Mouse (Mus musculus) right cerebral cortex, postnatal 14 days (tissue): Measurements from ENCODE around the gene Hist2h2ab.
"Not testable (repeated sequence)": the region's sequence is repeated elsewhere in the genome, so short reads cannot be mapped to it uniquely, and the experiment has no call there.

Source experiments
- DNase-seq: peaks from one replicate; pipeline ENCODE4 v3.0.0; 2022

The Hist2h2ab gene

DNA sequence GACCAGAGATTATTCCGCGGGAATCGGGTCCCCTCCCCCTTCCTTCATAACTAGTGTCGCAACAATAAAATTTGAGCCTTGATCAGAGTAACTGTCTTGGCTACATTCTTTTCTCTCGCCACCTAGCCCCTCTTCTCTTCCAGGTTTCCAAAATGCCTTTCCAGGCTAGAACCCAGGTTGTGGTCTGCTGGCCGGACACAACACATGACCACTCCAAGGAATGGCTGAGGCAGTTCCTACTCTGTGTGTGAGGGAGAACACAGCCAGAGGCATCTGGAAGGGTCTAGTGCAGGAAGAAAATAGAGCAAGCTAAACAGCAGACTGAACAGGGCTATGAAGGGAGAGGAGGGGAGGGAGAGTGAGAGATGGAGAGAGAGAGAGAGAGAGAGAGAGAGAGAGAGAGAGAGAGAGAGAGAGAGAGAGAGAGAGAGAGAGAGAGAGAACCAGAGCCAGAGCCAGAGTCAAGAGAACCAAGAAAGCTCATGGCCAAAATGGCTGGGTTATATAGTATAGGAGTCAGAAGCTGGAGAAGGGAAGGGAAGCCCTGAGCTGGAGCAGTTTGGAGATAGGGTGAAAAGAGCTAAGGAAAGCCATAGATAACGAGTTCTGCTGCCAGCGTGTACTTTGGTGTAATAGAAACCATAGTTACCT is 20.9 kb upstream of the Hist2h2ab start:
- DNase-seq: not testable (repeated sequence)

DNA sequence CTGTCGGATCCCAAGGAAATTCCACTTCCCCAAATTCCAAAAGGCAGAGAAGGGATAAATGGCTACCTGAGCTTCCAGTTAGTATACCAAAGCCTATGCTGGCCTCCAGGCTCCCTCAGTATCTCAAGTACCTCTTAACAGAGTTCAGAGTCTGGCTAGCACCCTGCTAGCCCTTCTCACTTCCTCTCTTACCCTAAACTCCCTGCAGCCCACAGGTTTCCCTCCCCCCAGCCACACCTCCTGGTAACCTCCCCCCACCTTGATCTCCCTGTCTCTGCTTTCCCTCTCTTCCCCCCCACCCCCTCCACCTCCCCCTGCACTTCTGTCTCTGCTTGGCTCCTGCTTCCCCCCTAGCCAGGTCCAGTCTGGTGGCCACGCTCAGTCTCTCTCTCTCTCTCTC is 19.9 kb upstream of the Hist2h2ab start:
- no peak for DNase-seq

DNA sequence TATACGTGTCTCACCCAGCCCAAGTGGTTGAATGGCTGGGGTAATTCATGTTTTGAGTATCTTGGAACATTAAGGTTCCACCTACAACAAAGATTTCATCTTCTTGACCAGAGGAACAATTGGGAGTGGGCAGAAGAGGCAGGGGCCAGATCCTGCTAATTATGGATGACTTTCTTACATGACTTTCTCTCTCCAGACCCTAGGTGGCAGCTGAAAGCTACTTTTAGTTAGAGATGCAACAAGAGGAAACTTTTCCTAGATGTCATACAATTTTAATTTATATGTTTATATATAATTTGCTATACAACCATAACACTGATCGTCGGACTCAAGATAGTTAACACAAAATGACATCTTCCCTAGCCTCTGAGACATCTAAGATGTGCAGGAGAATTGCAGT is 11.8 kb upstream of the Hist2h2ab start:
- DNase-seq: no peak

DNA sequence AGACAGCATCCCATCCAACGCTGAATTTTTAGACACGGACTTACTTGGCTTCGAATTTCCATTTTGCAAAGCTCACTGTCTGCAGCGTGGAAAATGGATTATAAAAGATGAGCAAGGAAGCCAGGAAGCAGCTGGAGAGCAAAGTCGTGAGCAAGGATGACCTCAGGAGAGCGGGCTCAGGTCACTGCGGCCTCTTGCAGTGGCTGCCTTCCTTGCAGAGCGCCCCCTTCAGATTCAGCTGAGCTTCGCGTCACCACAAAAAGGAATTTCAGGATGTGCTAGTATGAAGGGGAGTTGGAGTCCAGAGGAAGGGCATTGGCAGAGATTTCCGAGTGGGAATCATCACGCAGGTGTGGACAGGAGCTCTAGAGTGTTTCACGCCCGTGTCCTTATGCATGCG is 10.4 kb upstream of the Hist2h2ab start:
- DNase-seq: no peak

DNA sequence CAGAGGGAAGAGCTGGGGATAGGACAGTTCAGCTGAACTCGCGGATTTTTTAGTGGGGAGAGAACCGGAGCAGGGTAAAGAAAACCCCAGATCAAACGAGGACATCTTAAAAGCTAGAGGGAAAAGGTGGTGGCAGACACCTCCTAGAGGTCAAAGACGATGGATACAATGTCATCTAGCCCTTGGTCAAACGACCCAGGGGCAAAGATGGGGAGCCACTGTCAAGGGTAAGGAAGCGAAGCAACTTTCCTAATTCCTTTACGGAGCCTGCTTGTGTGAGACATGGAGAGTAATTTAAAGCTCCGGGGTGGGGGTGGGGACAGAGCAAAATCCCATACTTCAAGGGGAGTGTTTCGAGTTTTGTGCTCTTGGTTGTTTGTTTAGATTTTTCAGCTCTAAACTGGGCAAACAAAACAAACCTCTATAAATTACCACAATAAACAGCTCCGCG is 449 bp upstream of the Hist2h2ab start:
- no peak for DNase-seq

DNA sequence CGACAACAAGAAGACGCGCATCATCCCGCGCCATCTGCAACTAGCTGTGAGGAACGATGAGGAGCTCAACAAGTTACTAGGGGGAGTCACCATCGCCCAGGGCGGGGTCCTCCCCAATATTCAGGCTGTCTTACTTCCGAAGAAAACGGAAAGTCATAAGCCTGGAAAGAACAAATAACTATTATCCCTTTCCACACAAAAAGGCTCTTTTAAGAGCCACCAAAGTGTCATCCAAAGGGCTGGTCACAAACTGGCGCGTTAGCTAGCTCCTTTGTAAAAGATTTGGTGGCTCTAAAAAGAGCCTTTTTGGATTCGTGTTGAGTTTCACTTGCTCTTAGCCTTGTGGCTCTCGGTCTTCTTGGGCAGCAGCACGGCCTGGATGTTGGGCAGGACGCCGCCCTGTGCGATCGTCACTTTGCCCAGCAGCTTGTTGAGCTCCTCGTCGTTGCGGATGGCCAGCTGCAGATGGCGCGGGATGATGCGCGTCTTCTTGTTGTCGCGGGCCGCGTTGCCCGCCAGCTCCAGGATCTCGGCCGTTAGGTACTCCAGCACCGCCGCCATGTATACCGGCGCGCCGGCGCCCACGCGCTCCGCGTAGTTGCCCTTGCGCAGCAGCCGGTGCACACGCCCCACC is 583 bp downstream of the Hist2h2ab start:
- peak; percentile 50 for DNase-seq

DNA sequence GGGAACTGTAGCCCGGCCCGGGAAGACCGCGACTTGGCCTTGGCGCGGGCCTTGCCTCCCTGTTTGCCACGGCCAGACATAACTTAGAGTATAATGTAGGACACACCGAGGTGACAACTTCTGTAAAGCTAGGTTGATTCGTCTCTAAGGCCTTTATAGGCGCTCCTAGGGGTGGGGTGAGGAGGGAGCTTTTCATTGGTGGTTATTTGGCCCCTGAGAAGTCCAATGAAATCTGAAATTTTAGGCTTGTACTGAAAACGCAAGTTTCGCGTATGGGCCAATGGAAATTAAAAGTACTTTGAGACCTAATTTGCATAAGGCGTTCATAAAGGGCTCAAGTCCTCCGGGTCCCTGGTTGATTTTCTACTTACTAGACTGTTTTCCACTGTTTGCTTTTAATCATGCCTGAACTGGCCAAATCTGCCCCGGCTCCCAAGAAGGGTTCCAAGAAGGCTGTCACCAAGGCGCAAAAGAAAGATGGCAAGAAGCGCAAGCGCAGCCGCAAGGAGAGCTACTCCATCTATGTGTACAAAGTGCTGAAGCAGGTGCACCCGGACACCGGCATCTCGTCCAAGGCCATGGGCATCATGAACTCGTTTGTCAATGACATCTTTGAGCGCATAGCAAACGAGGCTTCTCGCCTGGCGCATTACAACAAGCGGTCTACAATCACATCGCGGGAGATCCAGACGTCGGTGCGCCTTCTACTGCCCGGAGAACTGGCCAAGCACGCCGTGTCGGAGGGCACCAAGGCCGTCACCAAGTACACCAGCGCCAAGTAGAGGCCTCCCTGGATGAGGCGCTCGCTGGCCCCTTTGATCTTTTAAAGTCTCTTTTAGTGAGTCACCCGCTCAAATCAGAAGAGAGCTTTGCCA is 1.3 kb downstream of the Hist2h2ab start, which contains the start of the genes Hist2h2ac and Hist2h2be:
TSS of gene Hist2h2ac (minus strand) at position 116 of the 875 bp plus-strand sequence.
TSS of gene Hist2h2be (plus strand) at position 355 of the 875 bp plus-strand sequence.
- DNase-seq: peak; percentile 42

DNA sequence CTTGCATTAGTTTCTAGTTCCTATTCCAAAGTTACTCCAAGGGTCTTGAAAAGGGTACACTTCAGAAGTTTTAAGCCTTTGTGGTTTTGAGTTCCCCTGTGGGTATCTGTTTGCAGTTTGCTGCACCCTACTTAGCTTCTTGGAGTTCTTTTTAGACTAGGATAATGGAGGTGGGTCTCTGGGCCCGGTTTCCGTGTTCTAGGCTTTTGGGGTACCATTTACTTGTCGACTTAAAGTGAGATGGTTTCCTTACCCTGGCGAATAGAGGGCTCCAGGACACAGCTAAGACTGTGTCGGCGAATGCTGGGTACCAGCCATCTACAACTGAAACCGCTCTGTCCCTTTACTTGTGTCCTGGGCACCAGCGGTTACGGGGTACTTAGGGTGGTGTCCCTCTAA is 2.0 kb downstream of the Hist2h2ab start:
- no peak for DNase-seq

DNA sequence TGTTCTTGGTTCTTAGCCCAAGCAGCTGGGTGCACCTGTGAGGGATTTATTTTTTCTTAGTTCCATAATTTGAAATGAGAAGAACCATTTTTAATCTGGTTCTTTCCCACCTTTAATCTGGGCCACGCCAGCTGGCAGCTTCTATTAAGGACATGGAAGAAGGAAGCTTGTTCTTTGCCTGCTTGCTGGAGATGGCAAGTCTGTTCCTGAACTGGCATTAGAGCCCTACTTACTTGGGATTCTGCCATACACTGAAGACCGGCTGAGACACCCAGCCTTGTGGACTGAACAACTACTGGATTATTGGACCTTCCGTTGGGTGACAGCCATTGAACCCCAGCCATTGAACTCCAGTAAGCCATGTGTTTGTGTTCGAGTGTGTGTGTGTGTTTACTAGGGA is 3.1 kb downstream of the Hist2h2ab start:
- no peak for DNase-seq

DNA sequence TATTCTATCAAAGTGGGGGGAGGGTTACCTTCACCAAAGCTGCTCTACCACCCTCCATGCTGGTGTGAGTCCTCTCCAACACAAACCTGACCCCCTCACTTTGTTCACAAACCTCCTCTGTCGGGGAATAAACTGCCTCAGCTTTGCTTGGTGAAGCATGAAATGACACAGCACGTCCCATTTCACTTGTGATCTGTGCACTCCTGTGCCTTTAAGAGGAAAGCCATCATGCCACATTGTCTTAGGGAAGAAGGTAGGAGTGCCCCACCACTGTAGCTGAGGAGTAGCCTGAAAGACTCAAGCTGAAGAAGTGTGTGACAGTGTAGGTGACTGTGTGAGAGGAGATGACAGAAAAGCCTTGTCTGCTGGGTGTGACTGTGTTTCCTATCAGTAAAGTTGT is 5.8 kb downstream of the Hist2h2ab start:
- no peak for DNase-seq

DNA sequence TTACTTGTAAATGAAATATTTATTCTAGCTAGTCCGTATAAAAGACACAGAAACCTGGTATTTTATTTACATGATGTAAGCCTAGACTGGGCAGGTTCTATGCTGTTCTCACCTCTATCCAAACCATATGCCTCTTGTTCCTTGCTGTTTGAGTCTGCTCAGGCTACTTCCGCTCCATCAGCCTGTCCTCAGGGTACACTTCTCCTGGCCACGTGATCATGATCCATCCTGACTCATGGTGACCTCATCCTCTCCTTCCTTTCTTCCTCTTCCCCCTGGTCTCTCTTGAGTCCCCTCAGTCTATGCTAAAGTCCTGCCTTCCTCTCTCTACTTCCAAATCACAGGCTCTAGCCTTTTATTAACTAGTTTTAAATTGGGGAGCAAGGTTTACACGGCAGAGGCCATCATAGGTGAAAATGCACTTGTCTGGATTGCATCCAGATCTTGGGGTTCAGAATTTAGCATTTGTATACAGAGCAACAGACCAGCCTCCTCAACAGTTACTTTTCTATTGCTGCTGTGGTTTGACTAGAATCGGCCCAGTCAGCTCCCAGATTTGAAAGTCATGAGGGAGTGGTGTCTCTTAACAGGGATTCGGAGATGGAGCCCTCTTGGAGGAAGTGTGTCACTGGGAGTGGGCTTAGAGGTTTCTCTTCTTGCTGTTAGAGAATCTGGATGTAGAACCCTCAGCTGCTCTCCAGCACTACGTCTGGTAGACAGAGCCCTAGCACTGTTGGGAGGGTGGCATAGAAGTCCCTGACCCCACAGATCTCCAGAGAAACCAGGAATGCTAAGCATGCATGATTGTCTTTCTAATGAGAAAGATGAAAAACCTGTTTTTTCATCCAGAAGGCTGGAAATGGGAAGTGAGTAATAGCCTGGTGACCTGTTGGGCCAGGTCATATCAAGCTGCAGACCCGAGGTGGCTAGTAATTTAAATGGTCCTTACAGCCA is 7.3 kb downstream of the Hist2h2ab start:
- DNase-seq: no peak

DNA sequence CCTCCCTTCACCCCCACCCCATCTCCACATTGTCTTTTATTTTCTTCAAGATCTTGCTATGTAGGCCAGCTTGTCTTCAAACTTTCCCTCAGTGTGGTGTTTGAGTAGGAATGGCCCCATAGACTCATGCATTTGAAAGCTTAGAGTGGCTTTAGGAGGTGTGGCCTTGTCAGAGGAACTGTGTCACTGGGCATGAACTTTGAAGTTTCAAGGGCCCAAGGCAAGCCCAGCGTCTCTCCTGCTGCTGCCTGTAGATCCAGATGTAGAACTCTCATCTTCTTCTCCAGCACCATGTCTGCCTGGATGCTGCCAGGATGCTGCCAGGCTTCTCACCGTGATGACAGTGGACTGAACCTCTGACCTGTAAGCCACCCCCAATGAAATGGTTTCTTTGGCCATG is 9.2 kb downstream of the Hist2h2ab start:
- DNase-seq: no peak

DNA sequence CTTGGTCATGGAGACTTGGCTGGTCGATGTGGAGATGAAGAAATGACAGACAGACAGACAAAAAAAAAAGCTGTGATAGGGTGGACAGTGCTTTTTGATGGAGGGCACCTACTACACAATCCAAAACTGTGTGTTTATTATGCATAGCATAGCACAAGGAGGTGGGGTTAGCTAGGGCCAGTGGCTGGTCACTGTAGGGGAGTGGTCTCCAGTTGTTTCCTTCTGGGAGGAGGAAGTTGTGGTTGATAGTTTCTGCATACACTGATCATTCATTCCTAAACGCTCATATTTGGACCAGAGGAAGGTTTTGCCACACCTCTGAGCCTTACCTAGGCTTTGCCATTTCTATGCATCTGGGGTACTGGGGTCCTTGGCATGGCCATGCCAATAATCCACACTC is 10.7 kb downstream of the Hist2h2ab start:
- DNase-seq: no peak

DNA sequence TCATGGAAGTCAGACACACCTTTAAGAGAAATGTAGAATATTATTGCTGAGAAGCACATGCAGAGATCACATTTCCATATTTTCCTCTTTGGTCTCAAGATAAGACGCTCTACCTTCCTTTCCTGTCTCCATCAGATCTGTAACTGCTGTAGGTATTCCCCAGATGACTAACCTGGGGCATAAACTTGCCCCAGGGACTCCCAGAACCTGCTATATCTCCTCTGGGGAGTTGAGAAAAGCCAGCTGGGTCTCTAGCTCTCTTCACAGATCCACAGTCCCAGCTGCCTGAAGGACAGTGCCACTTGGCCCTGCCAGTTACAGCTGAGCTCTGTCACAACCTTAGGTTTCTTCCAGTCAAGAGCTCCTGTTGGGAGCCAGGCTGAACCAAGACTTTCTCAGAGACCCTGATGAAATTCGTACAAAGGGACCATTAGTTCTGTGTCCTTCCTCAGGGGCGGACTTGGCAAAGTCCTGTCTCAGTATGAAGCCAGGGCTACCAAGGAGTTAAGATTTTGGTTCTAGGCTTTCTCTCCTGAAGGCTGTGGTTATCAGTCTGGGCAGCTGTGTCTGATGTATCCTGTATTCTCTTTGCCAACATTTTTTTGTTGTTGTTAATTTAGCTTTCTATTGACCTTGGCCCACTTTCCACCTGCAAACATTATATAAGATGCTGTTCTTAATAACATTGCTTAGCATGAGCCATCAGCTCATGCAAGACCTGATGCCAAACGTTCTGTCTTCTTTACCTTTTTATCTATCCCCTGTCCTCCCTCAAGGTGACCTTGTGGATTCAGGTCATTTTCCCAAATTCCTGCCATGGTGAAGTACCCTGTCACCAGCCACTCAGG is 11.5 kb downstream of the Hist2h2ab start:
- no peak for DNase-seq

DNA sequence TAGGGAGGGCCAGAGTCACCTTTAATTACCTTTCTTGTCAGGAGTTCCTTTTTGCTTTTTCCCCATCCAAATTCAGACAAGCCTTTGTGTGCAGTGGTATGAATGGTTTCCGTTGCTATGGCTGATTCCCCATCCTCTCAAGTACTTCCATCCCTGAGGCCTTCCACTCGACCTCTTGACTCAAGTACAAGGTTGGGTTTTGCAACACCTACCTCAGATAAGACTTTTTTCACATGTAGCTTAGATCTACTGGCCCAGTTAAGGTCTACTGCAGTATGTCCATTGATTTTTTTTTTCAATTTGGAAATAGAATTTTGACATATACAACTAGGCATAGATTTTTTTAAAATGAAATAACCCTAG is 12.1 kb downstream of the Hist2h2ab start:
- no peak for DNase-seq

DNA sequence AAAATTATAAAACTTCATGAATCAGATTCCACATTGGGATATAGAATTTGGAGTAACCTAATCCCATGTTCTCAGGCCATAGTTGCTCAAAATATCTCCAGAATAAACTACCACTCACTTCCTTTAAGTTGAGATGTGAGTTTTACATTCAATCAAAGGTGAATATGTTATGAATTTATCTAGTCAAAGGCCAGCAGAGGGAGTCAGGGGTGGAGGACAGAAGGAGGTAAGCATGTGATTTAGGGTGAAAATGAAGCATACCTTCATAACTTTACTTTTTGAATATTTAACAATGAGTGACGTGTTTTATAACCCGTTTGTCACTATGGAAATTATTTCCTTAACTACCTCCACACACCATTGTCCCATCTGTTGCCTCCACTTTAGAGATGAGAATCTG is 15.2 kb downstream of the Hist2h2ab start:
- no peak for DNase-seq

DNA sequence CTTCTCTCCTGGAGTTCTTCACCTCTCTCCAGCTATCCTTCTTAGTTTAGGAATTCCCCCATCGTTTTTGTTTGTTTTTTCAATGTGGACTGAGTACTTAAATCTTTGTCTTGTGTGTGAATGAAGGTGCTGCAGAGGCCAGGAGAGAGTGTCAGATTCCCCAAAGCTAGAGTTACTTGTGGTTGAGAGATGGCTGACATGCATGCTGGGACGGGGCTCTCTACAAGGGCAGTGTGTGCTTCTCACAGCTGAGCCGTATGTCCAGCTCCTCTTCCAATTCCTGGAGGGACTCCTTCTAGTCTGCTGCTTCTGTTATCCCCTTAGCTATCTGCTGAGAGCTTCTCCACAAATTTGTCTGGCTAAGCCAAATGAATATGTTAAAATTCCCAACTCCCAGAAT is 16.2 kb downstream of the Hist2h2ab start:
- DNase-seq: no peak

DNA sequence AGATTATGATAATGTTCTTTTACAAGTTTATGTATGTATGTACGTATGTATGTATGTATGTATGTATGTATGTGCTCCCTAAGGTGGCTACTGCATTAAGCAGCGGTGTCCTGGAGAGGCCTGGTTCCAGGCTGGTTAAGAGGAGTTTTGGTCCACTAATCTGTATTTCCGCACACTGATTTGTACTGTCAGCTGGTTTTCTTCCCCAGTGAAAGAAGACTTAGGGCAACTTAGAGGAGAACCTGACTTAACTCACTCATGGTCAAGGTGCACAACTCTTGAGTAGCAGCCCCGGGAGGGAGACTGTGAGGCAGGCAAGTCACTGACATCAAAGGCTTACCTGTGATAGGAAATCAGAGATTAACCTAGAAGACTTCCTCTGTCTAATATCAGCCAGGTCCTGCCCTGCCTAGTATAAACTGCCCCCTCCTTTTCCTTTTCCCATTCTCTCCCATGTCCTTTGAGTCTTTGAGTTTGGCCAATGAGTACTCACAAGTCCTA is 17.2 kb downstream of the Hist2h2ab start:
- DNase-seq: no peak

DNA sequence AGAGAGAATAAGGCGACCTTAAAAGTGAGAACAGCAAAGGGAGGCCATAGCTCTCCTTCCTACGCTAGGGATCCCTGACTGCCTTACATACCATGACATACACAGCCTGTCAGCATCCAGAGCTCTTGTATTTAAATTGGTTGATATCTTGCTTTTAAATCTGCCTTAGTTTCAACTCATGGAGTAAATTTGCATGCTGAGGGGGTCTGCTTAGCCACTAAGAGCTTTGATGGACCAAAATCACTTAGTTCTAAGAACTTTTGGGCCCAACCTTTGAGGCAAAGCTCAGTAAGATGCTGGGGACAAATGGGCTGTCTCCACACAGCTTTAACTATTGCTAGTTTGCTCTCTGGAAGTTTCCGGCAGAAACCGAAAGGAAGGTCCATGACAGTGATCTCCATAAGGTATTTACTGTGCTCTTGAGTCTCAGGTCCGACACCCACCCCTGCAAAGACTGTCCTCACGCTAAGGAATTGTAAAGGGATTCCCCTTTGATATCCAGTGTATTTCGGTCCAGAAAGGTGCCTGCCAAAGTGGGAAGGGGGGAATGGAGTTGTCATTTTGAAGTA is 17.8 kb downstream of the Hist2h2ab start:
- DNase-seq: no peak

DNA sequence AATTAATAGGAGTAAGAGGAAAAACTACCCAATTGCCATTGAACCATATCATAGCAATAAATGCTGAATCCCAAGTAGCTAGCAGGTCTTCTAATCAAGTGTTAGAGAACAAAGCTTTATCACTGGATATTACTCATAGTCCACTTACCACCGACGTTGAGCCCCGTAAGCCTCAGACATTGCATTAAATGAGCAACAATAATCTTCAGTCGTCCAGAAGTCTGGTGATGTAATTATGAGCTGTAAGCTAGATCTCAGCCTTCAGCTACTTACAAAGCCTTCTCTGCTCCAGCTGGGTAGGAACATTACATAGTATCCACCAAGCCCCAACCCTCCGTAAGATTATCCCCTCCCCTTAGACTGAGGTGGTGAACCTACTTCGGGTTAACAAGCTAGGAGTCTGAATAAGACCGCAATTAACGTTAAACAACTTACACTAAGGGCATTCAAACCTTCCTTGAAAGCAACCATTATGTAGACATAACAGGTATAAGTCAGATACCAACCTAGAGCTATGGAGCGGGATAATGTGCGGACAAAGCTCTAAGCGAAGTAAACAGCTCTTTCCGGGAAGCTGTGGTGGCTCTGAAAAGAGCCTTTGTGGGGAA is 18.3 kb downstream of the Hist2h2ab start:
- no peak for DNase-seq
